Mouse (Mus musculus): Measurements from ENCODE around the gene Slc25a20. TPM values are rescaled to one million over a fixed set of nuclear protein-coding genes. Genes with fewer than 3 reads are reported as not detected.

Gene Slc25a20
- polyA plus RNA-seq, 2 experiments: 8.6 to 14.0 TPM

- TF ChIP-seq CTCF (IDR thresholded peaks at IDR 0.05; ENCODE audit: low read depth) (no peak), EP300 (IDR thresholded peaks at IDR 0.05; ENCODE audit: low read depth) (no peak)
- Histone ChIP-seq H3K4me3 (ENCODE audit: insufficient read depth in 1 of 2, low read depth in 2 of 2, low read length in 2 of 2) (no peak overlapping the region), H3K27me3 (ENCODE audit: control insufficient read depth, insufficient read depth, low read length) (no peaks in the 10 kb centered on the region), H3K27ac (no peak overlapping the region), H3K9me3 (ENCODE audit: control insufficient read depth, low read length) (no peaks in the 10 kb centered on the region), H3K36me3 (replicated peaks; ENCODE audit: control insufficient read depth, insufficient read depth, low read depth) (peaks cover 7% of the 10 kb centered on the region), H3K9ac (replicated peaks) (no peak overlapping the region), H3K4me1 (replicated peaks; ENCODE audit: control insufficient read depth in 2 of 2, insufficient read depth in 2 of 2, low read length in 1 of 2) (peaks cover 3 to 27% of the 10 kb centered on the region in 2 experiments; a peak in 3 of 4 replicates), H3K4me2 (ENCODE audit: low read depth) (no peak overlapping the region)
- 27% methylated on average over 5 of the region's 5 CpGs for WGBS (ENCODE audit: insufficient replicate concordance)
- DNase-seq (ENCODE audit: low read depth in 3 of 3, low spot score in 3 of 3): no peak
- no peak for ATAC-seq (ENCODE audit: insufficient read depth)
Measured at GRCm38 (mm10) chr9:108631631-108632256, 30.1 kb upstream of the Slc25a20 start.

GRCm38 (mm10) chr9:108632375-108632774 is 29.5 kb upstream of the Slc25a20 start:
- no peaks in the 10 kb centered on the region for H3K9me3 ChIP-seq (ENCODE audit: control insufficient read depth, low read length)
- H3K4me1 ChIP-seq (replicated peaks; ENCODE audit: control insufficient read depth in 2 of 2, insufficient read depth in 2 of 2, low read length in 1 of 2): peaks cover 3 to 25% of the 10 kb centered on the region in 2 experiments; a peak in 3 of 4 replicates
- H3K4me2 ChIP-seq (ENCODE audit: low read depth): no peak overlapping the region
- no peak overlapping the region for H3K27ac ChIP-seq
- H3K9ac ChIP-seq (replicated peaks): no peak overlapping the region
- H3K36me3 ChIP-seq (replicated peaks; ENCODE audit: control insufficient read depth, insufficient read depth, low read depth): peaks cover 7% of the 10 kb centered on the region
- no peaks in the 10 kb centered on the region for H3K27me3 ChIP-seq (ENCODE audit: control insufficient read depth, insufficient read depth, low read length)
- 44% methylated on average over 5 of the region's 5 CpGs for WGBS (ENCODE audit: insufficient replicate concordance)
- no peak for TF ChIP-seq EP300 (IDR thresholded peaks at IDR 0.05; ENCODE audit: low read depth)
- TF ChIP-seq CTCF (IDR thresholded peaks at IDR 0.05; ENCODE audit: low read depth): no peak
- H3K4me3 ChIP-seq (ENCODE audit: insufficient read depth in 1 of 2, low read depth in 2 of 2, low read length in 2 of 2): no peak overlapping the region
- no peak for ATAC-seq (ENCODE audit: insufficient read depth)
- no peak for DNase-seq (ENCODE audit: low read depth in 3 of 3, low spot score in 3 of 3)

GRCm38 (mm10) chr9:108633846-108634245 is 28.0 kb upstream of the Slc25a20 start:
- Histone ChIP-seq H3K4me1 (replicated peaks; ENCODE audit: control insufficient read depth in 2 of 2, insufficient read depth in 2 of 2, low read length in 1 of 2) (peaks cover 3 to 22% of the 10 kb centered on the region in 2 experiments; a peak in 3 of 4 replicates), H3K4me3 (ENCODE audit: insufficient read depth in 1 of 2, low read depth in 2 of 2, low read length in 2 of 2) (no peak overlapping the region), H3K9ac (replicated peaks) (no peak overlapping the region), H3K27me3 (ENCODE audit: control insufficient read depth, insufficient read depth, low read length) (no peaks in the 10 kb centered on the region), H3K36me3 (replicated peaks; ENCODE audit: control insufficient read depth, insufficient read depth, low read depth) (peaks cover 6% of the 10 kb centered on the region), H3K4me2 (ENCODE audit: low read depth) (no peak overlapping the region), H3K27ac (no peak overlapping the region), H3K9me3 (ENCODE audit: control insufficient read depth, low read length) (no peaks in the 10 kb centered on the region)
- WGBS (ENCODE audit: insufficient replicate concordance): 52% methylated on average over 2 of the region's 2 CpGs
- TF ChIP-seq EP300 (IDR thresholded peaks at IDR 0.05; ENCODE audit: low read depth) (no peak), CTCF (IDR thresholded peaks at IDR 0.05; ENCODE audit: low read depth) (no peak)
- ATAC-seq (ENCODE audit: insufficient read depth): no peak
- no peak for DNase-seq (ENCODE audit: low read depth in 3 of 3, low spot score in 3 of 3)

GRCm38 (mm10) chr9:108635415-108635814 is 26.5 kb upstream of the Slc25a20 start:
- H3K9me3 ChIP-seq (ENCODE audit: control insufficient read depth, low read length): no peaks in the 10 kb centered on the region
- no peak overlapping the region for H3K4me2 ChIP-seq (ENCODE audit: low read depth)
- peaks cover 3 to 20% of the 10 kb centered on the region in 2 experiments; a peak in 3 of 4 replicates for H3K4me1 ChIP-seq (replicated peaks; ENCODE audit: control insufficient read depth in 2 of 2, insufficient read depth in 2 of 2, low read length in 1 of 2)
- WGBS (ENCODE audit: insufficient replicate concordance): 17% methylated on average over 2 of the region's 2 CpGs
- H3K36me3 ChIP-seq (replicated peaks; ENCODE audit: control insufficient read depth, insufficient read depth, low read depth): peaks cover 5% of the 10 kb centered on the region
- no peak overlapping the region for H3K4me3 ChIP-seq (ENCODE audit: insufficient read depth in 1 of 2, low read depth in 2 of 2, low read length in 2 of 2)
- no peak for DNase-seq (ENCODE audit: low read depth in 3 of 3, low spot score in 3 of 3)
- ATAC-seq (ENCODE audit: insufficient read depth): peak; percentile 55; the same call in 1 of the 2 replicates
- H3K27me3 ChIP-seq (ENCODE audit: control insufficient read depth, insufficient read depth, low read length): no peaks in the 10 kb centered on the region
- TF ChIP-seq CTCF (IDR thresholded peaks at IDR 0.05; ENCODE audit: low read depth) (no peak), EP300 (IDR thresholded peaks at IDR 0.05; ENCODE audit: low read depth) (no peak)
- no peak overlapping the region for H3K9ac ChIP-seq (replicated peaks)
- no peak overlapping the region for H3K27ac ChIP-seq

- no peaks in the 10 kb centered on the region for H3K27me3 ChIP-seq (ENCODE audit: control insufficient read depth, insufficient read depth, low read length)
- WGBS (ENCODE audit: insufficient replicate concordance): 58% methylated on average over 2 of the region's 2 CpGs
- H3K4me2 ChIP-seq (ENCODE audit: low read depth): no peak overlapping the region
- DNase-seq (ENCODE audit: low read depth in 3 of 3, low spot score in 3 of 3): no peak
- H3K4me1 ChIP-seq (replicated peaks; ENCODE audit: control insufficient read depth in 2 of 2, insufficient read depth in 2 of 2, low read length in 1 of 2): peaks cover 3 to 7% of the 10 kb centered on the region in 2 experiments; a peak in 1 of 4 replicates
- H3K4me3 ChIP-seq (ENCODE audit: insufficient read depth in 1 of 2, low read depth in 2 of 2, low read length in 2 of 2): no peak overlapping the region
- no peak for TF ChIP-seq EP300 (IDR thresholded peaks at IDR 0.05; ENCODE audit: low read depth)
- no peak for TF ChIP-seq CTCF (IDR thresholded peaks at IDR 0.05; ENCODE audit: low read depth)
- no peak overlapping the region for H3K9ac ChIP-seq (replicated peaks)
- no peak overlapping the region for H3K27ac ChIP-seq
- no peaks in the 10 kb centered on the region for H3K9me3 ChIP-seq (ENCODE audit: control insufficient read depth, low read length)
- peaks cover 19% of the 10 kb centered on the region for H3K36me3 ChIP-seq (replicated peaks; ENCODE audit: control insufficient read depth, insufficient read depth, low read depth)
- no peak for ATAC-seq (ENCODE audit: insufficient read depth)
Measured at GRCm38 (mm10) chr9:108639825-108640224, 22.1 kb upstream of the Slc25a20 start.
